Mouse (Mus musculus) adrenal gland, adult 2 months (tissue): ENCODE measurements around the gene Matn1. TPM values are rescaled to one million over a fixed set of nuclear protein-coding genes. Genes with fewer than 3 reads are reported as not detected.

Source experiments
- DNase-seq: peaks from one replicate; pipeline ENCODE4 v3.0.0; 2021
- polyA plus RNA-seq: library from polyadenylated mRNA; depleted of rRNA; stranded (reverse); fragments of >200 nt; gene quantifications from 2 replicates; pipeline ENCODE4 v1.2.3, GENCODE M21; 2012
- total RNA-seq, 2 experiments: library from RNA; stranded (reverse); gene quantifications; 2 replicates each; pipeline ENCODE4 v1.2.3; 2021

Matn1 gene
- total and polyA plus RNA-seq, 3 experiments: not detected

DNA sequence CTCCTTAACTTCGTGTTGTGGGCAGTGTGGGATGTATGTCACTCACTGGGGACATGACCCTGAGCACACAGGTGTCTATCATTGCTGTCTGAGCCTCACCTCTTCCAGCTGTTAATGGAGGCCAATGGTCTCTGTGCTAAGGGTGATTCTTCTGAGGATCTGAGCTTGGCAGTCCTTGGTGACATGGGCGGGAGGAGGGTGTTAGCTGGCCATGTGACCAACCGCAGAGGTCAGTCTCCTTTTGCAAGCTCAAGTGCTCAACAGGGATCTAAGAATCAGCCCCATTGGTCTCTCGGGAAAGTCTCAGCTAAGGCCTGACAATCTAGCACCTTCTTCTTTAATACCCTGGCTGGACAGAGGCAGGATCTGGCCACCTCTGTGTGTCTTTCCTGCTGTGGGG, 26.6 kb upstream of the Matn1 start:
- peak; percentile 18 for DNase-seq

DNA sequence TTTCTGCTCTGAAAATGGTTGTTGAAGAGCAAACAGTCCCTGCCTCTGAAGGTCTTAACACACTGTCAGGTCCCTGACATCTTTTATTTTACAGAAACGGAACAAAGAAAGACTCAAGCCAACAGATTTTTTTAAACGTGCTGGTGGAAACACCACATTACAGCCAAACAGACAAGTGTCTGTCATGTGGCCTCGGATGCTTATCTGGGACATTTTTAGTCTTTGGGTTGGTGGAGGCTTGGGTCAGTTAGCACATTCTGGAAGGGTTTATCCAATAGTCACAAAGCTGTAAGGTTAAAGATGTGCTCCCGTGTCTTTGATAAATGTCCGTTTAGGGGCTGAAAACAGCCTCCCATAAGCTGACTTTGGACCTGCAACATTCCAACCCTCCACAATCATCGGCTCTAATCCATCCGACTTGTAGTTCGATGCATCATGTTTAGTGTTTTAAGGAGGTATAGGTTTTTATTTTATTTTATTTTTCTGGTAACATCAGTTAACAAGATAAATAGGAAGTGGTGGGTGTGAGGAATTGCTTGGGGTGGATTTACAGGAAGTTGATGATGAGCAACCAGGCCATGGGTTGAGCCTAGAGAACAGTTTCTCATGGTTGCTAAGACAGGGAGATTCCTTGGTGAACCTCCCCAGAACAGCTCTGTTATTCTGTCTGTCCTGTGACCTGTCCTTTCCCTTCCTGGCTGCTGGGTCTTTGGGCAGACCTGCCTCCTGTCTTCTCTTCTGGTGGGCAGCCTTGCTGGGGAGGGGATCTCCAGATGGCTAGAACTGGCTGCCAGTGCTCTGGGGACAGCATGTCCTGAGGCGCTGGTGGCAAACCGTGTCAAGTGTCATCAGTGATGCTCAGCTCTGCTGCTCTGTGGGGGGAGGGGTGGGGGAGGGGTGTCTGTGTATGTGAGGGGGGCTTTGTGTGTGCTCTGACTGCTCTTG, 25.1 kb upstream of the Matn1 start:
- no peak for DNase-seq

DNA sequence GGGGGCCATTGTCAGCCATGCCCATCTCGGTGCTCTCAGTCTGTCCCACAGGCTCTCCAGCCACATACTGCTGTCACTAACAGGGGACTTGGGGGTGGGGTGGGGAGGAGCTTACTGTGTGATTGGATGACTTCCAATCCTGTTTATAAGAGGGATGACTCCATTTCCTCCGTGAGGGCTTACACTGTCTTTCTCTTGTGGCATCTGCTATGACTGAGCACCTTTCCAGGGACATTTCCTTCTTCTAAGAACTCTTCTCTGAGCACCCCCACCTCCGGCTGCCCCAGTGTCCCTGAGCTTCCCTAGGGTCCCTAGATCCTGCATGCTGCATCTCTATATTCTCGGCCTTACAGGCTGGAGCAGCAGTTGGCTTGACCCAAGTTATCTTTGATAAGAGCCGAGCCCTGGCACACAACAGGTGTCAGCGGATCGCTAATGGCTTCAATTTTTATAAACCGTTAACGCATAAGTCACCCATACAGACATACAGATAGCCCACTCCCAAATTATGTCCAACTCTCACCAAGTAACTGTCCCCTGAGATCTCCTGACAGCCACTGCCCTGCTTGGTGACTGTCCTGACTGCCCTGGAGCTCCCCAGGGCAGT, 24.3 kb upstream of the Matn1 start:
- DNase-seq: no peak

DNA sequence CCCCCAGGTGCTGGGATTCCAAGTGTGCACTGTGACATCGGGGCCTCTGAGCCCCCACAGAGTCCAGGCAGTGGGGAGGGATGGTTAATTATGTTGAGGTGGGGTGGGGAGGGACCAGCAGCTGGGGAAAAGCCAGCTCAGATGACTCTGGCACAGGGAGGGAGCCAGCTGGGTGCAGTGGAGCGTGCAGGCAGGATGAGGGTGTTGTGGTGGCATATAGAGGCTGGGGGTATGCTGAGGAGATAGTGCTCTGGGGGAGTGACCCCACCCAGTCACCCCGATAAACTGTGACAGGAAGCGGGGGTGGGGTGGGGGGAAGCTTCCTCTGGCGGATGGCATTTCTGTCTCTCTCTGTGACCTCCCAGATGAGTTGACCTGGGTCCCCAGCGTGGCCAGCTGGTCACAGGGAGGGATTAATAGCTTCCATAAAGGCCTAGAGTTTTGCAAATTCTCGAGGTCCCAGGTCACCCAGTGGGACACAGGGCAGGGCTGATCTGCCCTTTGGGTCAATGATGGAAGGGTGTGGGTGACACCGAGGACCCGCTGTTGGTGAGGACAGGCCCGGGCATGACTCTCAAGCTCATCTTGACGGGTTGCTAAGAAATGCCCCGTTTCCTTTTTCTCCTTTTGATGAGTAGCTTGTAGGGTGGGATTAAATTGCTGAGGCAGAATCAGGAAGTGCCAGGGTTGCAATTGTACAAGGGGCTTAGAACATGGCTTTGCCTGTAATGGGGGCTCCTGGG, 23.1 kb upstream of the Matn1 start:
- no peak for DNase-seq

DNA sequence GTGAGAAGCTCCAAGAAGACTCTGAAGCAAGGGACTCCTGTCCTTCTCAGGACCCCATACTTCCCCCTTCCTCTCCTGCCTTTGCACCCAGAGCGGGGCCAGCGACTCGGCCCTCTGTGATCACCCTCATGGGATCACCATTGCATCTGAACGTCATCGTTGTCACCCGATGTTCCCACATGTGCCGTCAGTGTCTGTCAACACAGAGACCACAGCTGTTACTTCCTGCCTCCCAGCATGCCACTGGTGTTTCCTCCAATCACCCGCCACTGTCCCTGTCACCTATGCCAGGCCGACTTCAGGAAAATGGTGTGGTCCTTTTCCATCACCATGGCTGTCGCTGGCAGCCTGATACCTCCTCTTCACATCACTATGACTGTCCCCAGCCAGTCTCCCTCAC, 22.2 kb upstream of the Matn1 start:
- no peak for DNase-seq

DNA sequence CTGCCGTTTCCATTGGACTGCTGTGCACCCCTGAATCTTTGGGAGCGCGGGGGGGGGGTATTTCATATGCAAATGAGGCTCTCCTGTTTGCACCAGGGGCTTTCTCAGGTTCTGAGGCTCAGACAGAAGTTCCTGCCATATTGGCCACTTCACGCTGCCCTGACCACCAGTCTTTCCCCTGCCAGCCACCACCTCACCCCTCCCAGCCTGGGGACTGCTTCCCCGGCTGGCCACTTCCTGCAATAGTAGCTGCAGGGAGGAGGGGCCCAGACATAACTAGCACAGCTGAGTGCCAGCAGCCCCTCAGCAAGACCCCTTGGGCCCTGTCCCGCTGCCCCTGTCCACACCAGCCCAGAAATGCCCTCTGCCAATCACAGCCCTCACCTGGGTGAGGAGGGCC, 17.9 kb upstream of the Matn1 start:
- no peak for DNase-seq

DNA sequence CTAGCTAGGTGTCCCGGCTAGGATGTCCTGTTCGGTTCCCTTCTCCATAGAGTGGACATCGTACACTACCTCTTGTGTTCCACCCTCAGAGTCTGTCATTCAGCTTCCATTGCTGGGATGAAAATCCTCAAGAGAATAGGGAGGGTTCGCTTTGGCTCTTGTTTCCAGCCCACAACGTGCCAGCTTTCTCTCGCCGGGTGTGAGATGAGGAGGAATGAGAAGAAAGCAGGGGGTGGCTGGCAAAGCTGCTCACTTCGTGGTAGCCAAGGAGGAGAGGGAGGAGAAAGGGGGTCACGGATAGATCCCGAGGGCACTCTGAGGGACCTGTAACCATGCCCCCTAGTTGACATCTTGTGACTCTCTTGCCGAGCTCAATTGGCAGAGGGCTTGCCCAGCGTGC, 16.4 kb upstream of the Matn1 start:
- DNase-seq: no peak

DNA sequence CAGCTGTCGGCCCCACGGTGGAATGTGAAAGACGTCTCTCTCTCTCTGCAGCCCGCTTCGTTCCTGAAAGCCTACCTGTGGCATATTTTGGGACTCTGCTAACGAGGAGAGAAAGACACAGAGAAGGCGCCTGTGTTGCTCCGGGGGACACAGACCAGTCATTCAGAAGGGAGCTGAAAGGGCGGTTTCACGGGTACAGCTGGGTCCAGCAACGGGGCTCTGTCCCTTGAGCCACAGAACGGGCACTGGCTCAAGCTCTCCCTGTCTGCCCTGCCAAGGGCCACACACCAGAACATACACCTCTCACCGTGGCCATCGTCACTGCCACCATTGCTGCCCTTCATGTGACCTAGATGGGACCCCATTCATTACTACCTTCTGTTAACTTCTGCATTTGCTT, 1.5 kb upstream of the Matn1 start:
- DNase-seq: no peak

DNA sequence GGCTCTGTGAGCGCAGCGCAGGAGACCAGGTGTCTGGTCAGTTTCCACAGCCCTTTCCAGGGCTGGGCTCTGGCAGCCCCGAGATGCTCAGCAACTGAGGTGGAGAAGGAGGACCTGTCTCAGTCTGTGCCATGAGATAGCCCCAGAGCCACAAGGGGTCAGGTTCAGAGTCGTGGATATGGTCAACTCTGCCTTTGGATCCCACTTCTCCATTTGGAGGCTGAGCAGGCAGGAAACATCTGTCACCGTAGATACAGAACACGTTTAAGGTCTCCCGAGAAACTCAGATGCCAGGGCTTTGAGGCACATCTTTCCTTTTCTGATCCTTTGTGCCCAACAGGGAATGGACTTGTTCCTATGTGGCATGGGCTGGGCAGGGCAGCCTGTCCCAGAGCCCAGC, 594 bp downstream of the Matn1 start:
- DNase-seq: no peak

DNA sequence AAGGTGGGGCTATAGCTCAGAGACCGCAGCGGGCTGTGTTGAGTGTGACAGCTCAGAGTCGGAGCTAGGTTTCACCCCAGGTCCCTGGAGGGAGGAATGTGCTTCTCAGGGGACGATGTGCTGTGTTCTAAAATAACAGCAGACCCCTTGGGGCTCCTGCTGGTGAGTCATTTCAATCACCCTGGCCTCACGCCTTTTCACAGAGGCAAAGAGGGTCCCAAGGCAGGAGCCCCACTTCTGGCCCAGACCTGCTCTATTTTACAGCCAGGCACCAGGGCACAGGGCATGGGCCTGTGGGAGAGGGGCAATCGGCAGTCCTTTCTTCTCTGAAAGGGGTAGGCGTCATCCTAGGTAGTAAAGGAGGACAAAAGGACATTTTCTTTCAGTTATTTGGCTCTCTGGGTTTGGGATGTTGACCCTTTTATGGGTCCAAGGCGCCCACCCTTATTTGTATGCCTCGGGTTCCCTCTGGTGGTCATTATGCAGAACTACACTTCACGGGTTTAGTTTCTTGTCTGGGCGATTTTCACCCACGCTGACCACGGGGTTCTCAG, 3.0 kb downstream of the Matn1 start:
- DNase-seq: peak; percentile 5

DNA sequence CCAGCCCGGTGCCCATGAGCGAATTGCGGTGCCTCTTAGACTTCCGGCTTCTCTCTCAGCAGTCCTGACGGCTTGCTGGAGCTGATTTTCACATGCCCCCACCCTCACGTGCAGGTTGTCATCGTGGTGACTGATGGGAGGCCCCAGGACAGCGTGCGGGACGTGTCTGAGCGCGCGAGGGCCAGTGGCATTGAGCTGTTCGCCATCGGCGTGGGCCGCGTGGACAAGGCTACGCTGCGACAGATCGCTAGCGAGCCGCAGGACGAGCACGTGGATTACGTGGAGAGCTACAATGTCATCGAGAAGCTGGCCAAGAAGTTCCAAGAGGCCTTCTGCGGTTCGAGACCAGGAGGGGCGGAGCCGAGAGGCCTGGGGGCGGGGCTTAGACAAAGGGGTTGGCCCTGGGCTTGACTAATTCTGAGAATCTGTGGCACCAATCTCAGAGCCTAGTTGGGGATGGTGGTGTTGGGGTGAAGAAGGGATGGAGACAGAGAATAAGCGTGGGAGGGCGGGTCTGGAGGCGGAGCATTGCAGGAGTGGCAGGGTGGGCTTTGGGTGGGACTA, 5.7 kb downstream of the Matn1 start:
- no peak for DNase-seq

DNA sequence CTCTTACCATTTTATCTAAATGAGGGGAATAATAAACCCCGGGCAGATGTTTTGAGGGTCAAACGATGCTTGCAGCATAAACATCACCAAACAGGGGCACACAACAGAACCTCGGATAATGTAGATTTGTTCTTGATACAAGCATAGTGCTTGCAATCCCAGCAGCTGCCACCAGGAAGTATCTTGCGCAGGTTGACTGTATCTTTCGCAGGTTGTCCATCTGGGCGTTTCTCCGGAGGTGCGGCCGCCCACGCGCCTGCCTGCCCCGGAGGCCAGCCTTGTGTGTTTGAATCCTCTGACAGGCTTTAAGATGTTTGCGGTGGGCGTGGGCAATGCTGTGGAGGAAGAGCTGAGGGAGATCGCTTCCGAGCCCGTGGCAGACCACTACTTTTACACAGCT, 8.3 kb downstream of the Matn1 start:
- no peak for DNase-seq

DNA sequence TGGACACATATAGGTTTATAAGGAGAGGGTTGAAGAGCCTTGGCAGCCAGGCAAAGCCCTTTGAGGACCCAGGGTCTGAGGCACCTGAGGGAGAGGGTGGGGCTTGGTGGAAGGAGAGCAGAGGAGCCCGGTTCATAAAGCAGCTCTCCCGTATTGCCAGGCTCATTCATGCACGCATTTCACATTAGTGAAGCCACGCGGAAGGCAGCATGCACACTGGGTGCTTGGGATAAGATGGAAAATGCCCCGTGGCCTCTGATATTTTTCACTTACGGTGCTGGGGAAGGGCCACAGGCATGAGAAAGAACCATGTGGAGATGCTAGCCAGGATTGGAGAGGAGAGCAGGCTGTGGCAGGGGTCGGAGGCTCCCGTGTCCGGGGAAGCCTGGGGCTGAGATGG, 13.0 kb downstream of the Matn1 start:
- no peak for DNase-seq

DNA sequence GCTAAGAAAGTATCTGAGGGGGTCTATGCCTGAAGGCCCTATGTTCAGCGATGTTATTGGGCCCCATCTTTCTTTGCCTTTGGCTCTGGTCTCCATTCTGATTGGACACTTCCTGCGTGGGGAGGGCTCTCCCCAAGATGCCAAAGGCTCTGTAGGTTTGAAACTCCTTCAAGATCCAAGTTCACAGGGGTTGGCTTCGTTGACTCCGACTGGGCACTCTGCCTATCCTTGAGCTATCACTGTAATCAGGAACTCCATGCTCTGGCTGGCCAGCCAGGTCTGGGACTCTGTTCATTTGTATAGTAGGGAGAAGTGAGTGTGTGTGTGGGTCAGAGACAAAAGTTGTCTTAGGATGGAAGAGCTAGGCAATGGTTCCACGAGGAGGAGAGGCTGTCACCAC, 14.6 kb downstream of the Matn1 start:
- no peak for DNase-seq

DNA sequence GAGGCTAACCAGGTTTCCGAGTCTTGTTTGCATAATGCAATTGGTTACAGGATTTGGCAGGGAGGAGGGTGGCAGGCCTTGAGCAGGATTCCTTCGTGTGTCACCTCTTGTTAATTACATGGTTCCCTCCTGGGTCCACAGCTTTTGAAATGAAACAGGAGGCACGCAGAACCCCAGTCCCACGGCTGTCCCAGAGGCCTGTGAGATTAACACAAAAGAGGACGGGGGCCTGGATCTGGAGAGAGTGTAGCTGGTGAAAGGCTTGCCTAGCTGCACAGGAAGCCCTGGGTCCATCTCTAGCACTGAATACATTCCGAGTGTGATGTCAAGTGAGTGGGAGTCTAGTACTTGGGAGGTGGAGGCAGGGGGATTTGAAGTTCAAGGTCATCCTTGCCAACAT, 15.5 kb downstream of the Matn1 start:
- DNase-seq: no peak

DNA sequence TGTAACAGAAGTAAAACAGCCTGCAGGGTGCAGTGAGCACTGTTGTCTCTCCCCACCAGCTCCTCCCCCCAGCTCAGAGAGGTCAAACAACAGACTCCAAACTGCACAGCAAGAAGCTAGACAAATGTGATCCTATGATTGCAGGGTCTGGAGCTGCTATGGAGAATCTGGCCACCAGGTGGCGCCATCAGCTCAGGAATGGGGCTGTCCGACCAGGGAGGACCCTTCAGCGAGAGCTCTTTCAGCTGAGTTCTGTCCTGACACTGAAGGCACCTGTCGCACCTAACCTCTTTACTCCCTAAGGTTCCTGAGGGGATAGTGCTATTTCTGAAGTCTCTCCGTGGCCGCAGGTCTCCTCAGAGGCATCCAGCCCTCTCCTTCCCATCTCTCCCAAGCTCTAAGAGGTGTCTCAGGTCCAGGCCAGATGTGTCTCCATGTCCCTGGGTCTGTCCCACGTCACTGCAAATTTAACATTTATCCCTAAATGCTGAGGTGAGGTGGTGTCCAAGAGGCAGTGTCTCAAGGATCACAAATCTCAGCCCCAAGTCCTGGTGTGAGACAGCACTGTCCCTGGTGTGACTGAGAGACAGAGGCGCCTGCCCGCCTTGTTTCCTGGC, 16.0 kb downstream of the Matn1 start:
- DNase-seq: peak; percentile 81

DNA sequence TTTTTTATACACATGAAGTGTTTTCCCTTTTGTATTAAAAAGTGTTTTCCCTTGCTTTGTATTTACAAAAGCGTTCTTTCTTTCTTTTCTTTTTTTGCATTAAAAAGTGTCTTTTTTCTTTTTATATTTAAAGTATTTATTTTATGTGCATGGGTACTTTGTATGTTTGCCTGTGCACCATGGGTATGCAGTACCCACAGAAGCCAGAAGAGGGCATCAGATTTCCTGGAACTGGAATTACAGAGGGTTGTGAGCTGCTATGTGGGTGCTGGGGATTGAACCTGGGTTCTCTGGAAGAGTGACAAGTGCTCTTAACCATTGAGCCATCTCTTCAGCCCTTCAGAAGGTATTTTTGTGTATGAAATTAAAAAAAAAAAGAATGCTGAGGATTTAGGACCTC, 27.1 kb downstream of the Matn1 start:
- DNase-seq: no peak

DNA sequence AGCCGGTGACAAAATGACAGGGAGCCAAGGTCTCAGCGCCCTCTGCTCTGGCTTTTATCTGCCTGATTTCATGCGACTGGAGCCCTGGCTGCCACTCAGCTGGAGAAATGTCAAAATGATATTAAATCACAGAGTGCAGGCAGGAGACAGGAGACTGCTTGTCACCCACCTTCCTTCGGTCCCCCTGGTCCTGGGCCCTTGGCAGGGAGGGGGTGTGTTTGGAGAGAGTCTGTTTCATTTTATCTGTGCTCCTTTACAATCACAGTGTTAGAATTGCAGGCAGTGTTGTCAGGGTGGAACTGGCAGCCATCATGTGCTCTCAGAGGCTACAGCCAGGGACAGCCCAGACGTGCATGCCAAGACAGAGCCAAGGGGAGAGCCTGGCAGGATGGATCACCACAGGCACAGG, 28.2 kb downstream of the Matn1 start:
- DNase-seq: peak; percentile 60

DNA sequence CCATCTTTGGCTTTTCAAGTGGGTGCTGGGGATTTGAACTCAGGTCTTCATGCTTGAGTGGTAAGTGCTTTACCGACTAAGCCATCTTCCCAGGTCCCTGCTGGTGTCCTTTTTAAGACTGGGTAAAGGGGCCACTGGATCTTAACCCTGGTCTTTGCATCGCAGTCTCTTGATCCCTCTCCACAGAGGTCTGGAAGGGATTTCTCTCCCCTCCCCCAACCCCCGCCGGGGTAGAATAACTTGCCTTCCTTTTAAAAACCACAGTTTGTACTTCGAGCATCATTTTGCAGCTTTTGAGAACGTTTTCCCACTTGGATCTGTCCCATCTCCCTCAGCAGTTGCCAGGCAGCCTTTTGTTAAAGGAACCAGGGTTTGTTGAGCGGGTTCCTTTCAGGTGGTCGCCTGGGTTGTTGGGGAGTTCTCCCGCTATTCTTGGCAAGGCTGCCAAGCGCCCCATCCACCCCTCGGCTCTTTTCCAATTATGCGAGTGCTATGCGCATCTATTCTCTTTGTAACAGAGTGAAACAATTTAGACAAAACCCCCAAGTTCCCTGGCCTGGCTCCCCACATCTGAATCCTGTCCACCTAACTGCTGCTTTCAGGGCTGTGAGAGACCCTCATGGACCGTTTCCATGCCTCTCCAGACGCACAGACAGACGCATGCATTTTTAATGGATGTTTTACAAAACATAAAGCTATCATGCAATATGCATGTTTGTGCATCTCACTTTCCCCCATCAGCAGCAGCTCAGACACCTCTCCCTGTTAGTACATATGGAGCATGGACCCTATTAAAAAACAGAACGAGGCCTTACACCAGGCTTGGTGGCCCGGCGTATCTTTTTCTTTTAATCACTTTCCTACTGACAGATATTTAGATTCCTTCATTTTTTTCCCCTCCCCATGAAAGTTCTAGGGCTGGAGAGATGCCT, 29.4 kb downstream of the Matn1 start:
- no peak for DNase-seq

DNA sequence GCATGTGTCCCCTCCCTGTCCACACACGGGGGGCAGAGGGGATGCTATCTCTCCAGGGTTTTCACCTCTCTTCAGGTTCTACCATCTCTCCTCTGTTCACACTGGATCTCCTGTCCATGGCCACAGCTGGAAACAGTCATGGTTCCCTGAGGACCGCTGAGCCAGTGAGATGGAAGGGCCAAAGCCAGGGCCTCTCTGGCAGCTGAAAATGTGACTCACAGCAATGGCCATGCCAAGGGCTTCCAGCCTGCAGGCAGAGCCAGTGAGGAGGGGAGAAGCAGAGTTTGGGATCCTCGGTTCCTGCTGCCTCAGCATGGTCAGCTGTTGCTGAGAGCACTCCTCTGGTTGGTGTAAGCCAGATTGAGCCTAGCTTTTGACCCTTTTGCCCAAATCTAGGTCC, 34.8 kb downstream of the Matn1 start:
- DNase-seq: no peak
